8 mouse cellular contexts compared by ENCODE assay signal in the genomic region with DNA sequence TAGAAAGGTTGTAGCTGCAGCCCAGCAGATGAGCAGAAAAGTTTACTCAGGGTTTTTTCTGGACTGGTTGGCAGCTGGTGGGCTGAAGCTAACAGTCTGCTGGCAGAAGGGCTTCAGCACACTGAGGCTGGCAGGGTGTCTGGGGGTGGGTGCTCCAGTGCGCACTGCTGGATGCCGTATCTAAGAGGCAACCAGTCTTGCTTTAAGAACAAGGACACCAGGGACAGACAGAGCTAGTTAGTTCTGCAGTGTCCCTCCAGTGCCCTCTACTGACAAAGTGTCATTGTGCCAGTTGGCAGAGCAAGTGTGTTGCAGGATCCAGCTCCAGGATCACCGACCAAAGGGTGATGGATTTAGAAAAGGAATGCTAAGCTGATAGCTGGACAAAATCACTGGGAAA. TPM values are rescaled to one million over a fixed set of nuclear protein-coding genes. Genes with fewer than 3 reads are reported as not detected.
A peak's percentile ranks its signal among the peaks of the same experiment; 100 is the strongest.
DNase-seq lines count a peak whose midpoint lies in the region; ATAC-seq lines count a peak whose summit lies in the region.

No protein-coding gene starts in this region.

- no peak overlapping the region for H3K9ac ChIP-seq in forebrain, embryonic 11.5 days (ENCODE audit: low read length)
- no peak overlapping the region for H3K9ac ChIP-seq in forebrain, embryonic 15.5 days (replicated peaks)
- no peak overlapping the region for H3K9ac ChIP-seq in hindbrain, embryonic 16.5 days (ENCODE audit: low read depth, low read length)

- no peaks in the 10 kb centered on the region for H3K9me3 ChIP-seq in forebrain, embryonic 11.5 days (ENCODE audit: control insufficient read depth, low read length)
- H3K9me3 ChIP-seq in forebrain, embryonic 10.5 days, result no peaks in the 10 kb centered on the region
- no peaks in the 10 kb centered on the region for H3K9me3 ChIP-seq in forebrain, embryonic 15.5 days
- H3K9me3 ChIP-seq in hindbrain, embryonic 16.5 days (ENCODE audit: control insufficient read depth, low read length), result no peaks in the 10 kb centered on the region

- H3K36me3 ChIP-seq in forebrain, embryonic 11.5 days (ENCODE audit: control insufficient read depth, insufficient read depth, low read length), result no peaks in the 10 kb centered on the region
- no peaks in the 10 kb centered on the region for H3K36me3 ChIP-seq in forebrain, embryonic 10.5 days (replicated peaks)
- no peaks in the 10 kb centered on the region for H3K36me3 ChIP-seq in forebrain, embryonic 15.5 days
- no peaks in the 10 kb centered on the region for H3K36me3 ChIP-seq in hindbrain, embryonic 16.5 days (ENCODE audit: control insufficient read depth, insufficient read depth, low read length)

- no peaks in the 10 kb centered on the region for H3K4me1 ChIP-seq in forebrain, embryonic 11.5 days (replicated peaks; ENCODE audit: control insufficient read depth, insufficient read depth, low read length)
- peaks cover 13% of the 10 kb centered on the region for H3K4me1 ChIP-seq in forebrain, embryonic 10.5 days
- peaks cover 9% of the 10 kb centered on the region; the same call in 1 of the 2 replicates for H3K4me1 ChIP-seq in forebrain, embryonic 15.5 days
- H3K4me1 ChIP-seq in hindbrain, embryonic 16.5 days (ENCODE audit: control insufficient read depth, insufficient read depth, low read depth, low read length), result no peaks in the 10 kb centered on the region

- WGBS in forebrain, embryonic 11.5 days, result 17% methylated on average over 3 of the region's 3 CpGs
- WGBS in forebrain, embryonic 10.5 days, result 22% methylated on average over 3 of the region's 3 CpGs
- WGBS in forebrain, embryonic 15.5 days, result 5% methylated on average over 3 of the region's 3 CpGs
- WGBS in hindbrain, embryonic 16.5 days, result 11% methylated on average over 3 of the region's 3 CpGs

- 0 out of 2 replicates have a peak, but pooled peaks have one; percentile 51 for ATAC-seq in forebrain, embryonic 11.5 days (replicated peaks; ENCODE audit: low FRiP score)
- peak; percentile 85 for ATAC-seq in forebrain, embryonic 15.5 days (replicated peaks)
- ATAC-seq in hindbrain, embryonic 16.5 days, result peak; percentile 92
- ATAC-seq in megakaryocyte-erythroid progenitor cell, adult 5-6 weeks (replicated peaks; ENCODE audit: low FRiP score, low TSS enrichment, poor library complexity, severe bottlenecking), result peak; percentile 85

- peak; percentile 58 for DNase-seq in forebrain, embryonic 11.5 days (ENCODE audit: low spot score)
- DNase-seq in forebrain, embryonic 10.5 days (ENCODE audit: extremely low spot score, low spot score), result no peak
- peak; percentile 38 for DNase-seq in c-Kit-positive CD71-negative TER-119-negative erythroid progenitor cells, embryonic 14.5 days (ENCODE audit: low read depth)
- peak; percentile 61 to 68 for DNase-seq in left cerebral cortex, adult 18-20 months (ENCODE audit: low spot score in 2 of 2)
- DNase-seq in skeletal muscle tissue, adult 2 months (ENCODE audit: low read depth, low spot score), result peak; percentile 45

- H3K4me3 ChIP-seq in forebrain, embryonic 11.5 days (ENCODE audit: low read depth, low read length), result no peak overlapping the region
- no peak overlapping the region for H3K4me3 ChIP-seq in forebrain, embryonic 10.5 days
- no peak overlapping the region for H3K4me3 ChIP-seq in forebrain, embryonic 15.5 days
- no peak overlapping the region for H3K4me3 ChIP-seq in hindbrain, embryonic 16.5 days (ENCODE audit: low read length)

- H3K4me2 ChIP-seq in forebrain, embryonic 11.5 days (ENCODE audit: low read depth, low read length, severe bottlenecking), result no peak overlapping the region
- H3K4me2 ChIP-seq in forebrain, embryonic 15.5 days (replicated peaks), result no peak overlapping the region
- H3K4me2 ChIP-seq in hindbrain, embryonic 16.5 days (ENCODE audit: low read length), result no peak overlapping the region

- no peaks in the 10 kb centered on the region for H3K27me3 ChIP-seq in forebrain, embryonic 11.5 days (ENCODE audit: control insufficient read depth, insufficient read depth, low read length)
- H3K27me3 ChIP-seq in forebrain, embryonic 10.5 days (ENCODE audit: poor library complexity, severe bottlenecking), result peaks cover 11% of the 10 kb centered on the region
- no peaks in the 10 kb centered on the region for H3K27me3 ChIP-seq in forebrain, embryonic 15.5 days
- no peaks in the 10 kb centered on the region for H3K27me3 ChIP-seq in hindbrain, embryonic 16.5 days (replicated peaks; ENCODE audit: control insufficient read depth, insufficient read depth, low read length)

- no peak overlapping the region for H3K27ac ChIP-seq in forebrain, embryonic 11.5 days (ENCODE audit: low read depth, low read length)
- no peak overlapping the region for H3K27ac ChIP-seq in forebrain, embryonic 10.5 days
- no peak overlapping the region for H3K27ac ChIP-seq in forebrain, embryonic 15.5 days (replicated peaks)
- no peak overlapping the region for H3K27ac ChIP-seq in hindbrain, embryonic 16.5 days (ENCODE audit: low read depth, low read length)

RNA-seq across cellular contexts. Expression of a gene that starts 11.2 kb away (rescaled TPM):
- polyA plus RNA-seq in forebrain, embryonic 11.5 days (2014; fragmentation: Nextera tagmentation; extraction: Ambion mirVana), result 3.4 and 4.0 TPM in 2 replicates
- polyA plus RNA-seq in forebrain, embryonic 10.5 days (2016; fragmentation: Nextera tagmentation; extraction: Ambion mirVana), result 1.6 and 1.7 TPM in 2 replicates
- polyA plus RNA-seq in forebrain, embryonic 15.5 days (2015; fragmentation: Nextera tagmentation; extraction: Ambion mirVana), result 6.7 and 8.9 TPM in 2 replicates
- 14.9 and 23.4 TPM in 2 replicates for polyA plus RNA-seq in hindbrain, embryonic 16.5 days (2015; fragmentation: Nextera tagmentation; extraction: Ambion mirVana)
- total RNA-seq in left cerebral cortex, adult 18-20 months (2021), result 10 to 100 TPM; 13.0 to 18.3 TPM
- total RNA-seq in megakaryocyte-erythroid progenitor cell, adult 5-6 weeks (2014; fragmentation: Nextera tagmentation), result not detected in 2 replicates
- 0.76 TPM in 1 of 2 replicates, not detected in the other for total RNA-seq in megakaryocyte-erythroid progenitor cell, adult 5-6 weeks (2017)

RNA-seq across cellular contexts. Expression of a gene that starts 13.1 kb away (rescaled TPM):
- polyA plus RNA-seq in forebrain, embryonic 11.5 days (2014; fragmentation: Nextera tagmentation; extraction: Ambion mirVana), result 12.7 and 14.6 TPM in 2 replicates
- 7.4 and 7.7 TPM in 2 replicates for polyA plus RNA-seq in forebrain, embryonic 10.5 days (2016; fragmentation: Nextera tagmentation; extraction: Ambion mirVana)
- polyA plus RNA-seq in forebrain, embryonic 15.5 days (2015; fragmentation: Nextera tagmentation; extraction: Ambion mirVana), result 8.2 TPM in 2 replicates
- 5.8 and 7.6 TPM in 2 replicates for polyA plus RNA-seq in hindbrain, embryonic 16.5 days (2015; fragmentation: Nextera tagmentation; extraction: Ambion mirVana)
- 10 to 100 TPM; 28.6 to 30.4 TPM for total RNA-seq in left cerebral cortex, adult 18-20 months (2021)
- 2.6 and 5.4 TPM in 2 replicates for total RNA-seq in megakaryocyte-erythroid progenitor cell, adult 5-6 weeks (2014; fragmentation: Nextera tagmentation)
- 2.4 and 2.6 TPM in 2 replicates for total RNA-seq in megakaryocyte-erythroid progenitor cell, adult 5-6 weeks (2017)
